Mouse (Mus musculus): ENCODE measurements around the gene Cldn18.

Gene Cldn18

GRCm38 (mm10) chr9:99685061-99685521 lies 32.0 kb downstream of the Cldn18 start:
- DNase-seq (ENCODE audit: low spot score): no peak

- no peak for DNase-seq (ENCODE audit: low spot score)
Observed at GRCm38 (mm10) chr9:99681980-99682570, 35.0 kb downstream of the Cldn18 start.

- no peak for DNase-seq (ENCODE audit: low spot score)
Observed at GRCm38 (mm10) chr9:99675714-99676113, 41.4 kb downstream of the Cldn18 start.

- no peak for DNase-seq (ENCODE audit: low spot score)
Observed at GRCm38 (mm10) chr9:99671603-99672002, 45.5 kb downstream of the Cldn18 start.

- DNase-seq (ENCODE audit: low spot score): peak; percentile 53
Observed at GRCm38 (mm10) chr9:99667596-99667995, 49.5 kb downstream of the Cldn18 start.

GRCm38 (mm10) chr9:99662887-99663286 lies 54.2 kb downstream of the Cldn18 start:
- no peak for DNase-seq (ENCODE audit: low spot score)

GRCm38 (mm10) chr9:99662406-99662805 lies 54.7 kb downstream of the Cldn18 start:
- peak; percentile 72 for DNase-seq (ENCODE audit: low spot score)

GRCm38 (mm10) chr9:99661606-99662166 lies 55.4 kb downstream of the Cldn18 start:
- no peak for DNase-seq (ENCODE audit: low spot score)

GRCm38 (mm10) chr9:99660756-99661155 lies 56.3 kb downstream of the Cldn18 start:
- DNase-seq (ENCODE audit: low spot score): no peak

GRCm38 (mm10) chr9:99646102-99646501 lies 71.0 kb downstream of the Cldn18 start:
- no peak for DNase-seq (ENCODE audit: low spot score)

- DNase-seq (ENCODE audit: low spot score): no peak
Observed at GRCm38 (mm10) chr9:99645416-99645815, 71.7 kb downstream of the Cldn18 start.

- DNase-seq (ENCODE audit: low spot score): no peak
Observed at GRCm38 (mm10) chr9:99639957-99640356, 77.1 kb downstream of the Cldn18 start.
